Mouse (Mus musculus) G1E (cell line): ENCODE measurements around the gene Itsn1. TPM values are rescaled to one million over a fixed set of nuclear protein-coding genes. Genes with fewer than 3 reads are reported as not detected.

ENCODE experiments used
- ATAC-seq: 2 replicates; pipeline ENCODE4 v1.8.0; 2016; ENCODE audit warnings: mild to moderate bottlenecking; ENCODE audit not compliant: insufficient number of reproducible peaks, poor library complexity, low FRiP score, severe bottlenecking; ENCODE audit errors: extremely low read depth
- DNase-seq: peaks from one replicate; pipeline ENCODE4 v3.0.0; 2012; ENCODE audit warnings: low spot score
- H3K27me3 ChIP-seq: 2 replicates; pipeline ENCODE4 v1.6.1; 2012; ENCODE audit warnings: mild to moderate bottlenecking, low read length, inconsistent platforms; ENCODE audit not compliant: insufficient read depth
- H3K36me3 ChIP-seq: replicated peaks from 2 replicates; pipeline ENCODE3; 2012; ENCODE audit warnings: mild to moderate bottlenecking, inconsistent platforms
- H3K4me1 ChIP-seq: 2 replicates; pipeline ENCODE4 v1.6.1; 2012; ENCODE audit warnings: low read depth, low read length, inconsistent platforms, mixed read lengths; ENCODE audit not compliant: insufficient read depth
- H3K4me3 ChIP-seq: 2 replicates; pipeline ENCODE4 v1.5.1; 2012; ENCODE audit warnings: low read depth, mild to moderate bottlenecking, inconsistent platforms, low read length, moderate library complexity, mixed read lengths
- H3K9me3 ChIP-seq: replicated peaks from 2 replicates; pipeline ENCODE4 v1.6.1; 2012; ENCODE audit warnings: inconsistent platforms
- CTCF ChIP-seq: IDR thresholded peaks from 2 replicates; pipeline ENCODE4 v1.5.1; 2012; ENCODE audit warnings: low read depth, low read length, inconsistent platforms, mixed read lengths
- GATA1 ChIP-seq: IDR thresholded peaks from 2 replicates; pipeline ENCODE4 v1.6.1; 2012; ENCODE audit warnings: borderline replicate concordance, low read length, inconsistent platforms, mixed read lengths
- GATA2 ChIP-seq: IDR thresholded peaks from 2 replicates; pipeline ENCODE4 v1.6.1; 2012; ENCODE audit warnings: low read depth, low read length, inconsistent platforms, borderline replicate concordance
- POLR2AphosphoS5 ChIP-seq: IDR thresholded peaks from 2 replicates; pipeline ENCODE4 v1.6.1; 2012; ENCODE audit warnings: low read depth, low read length, inconsistent platforms; ENCODE audit not compliant: insufficient replicate concordance
- TAL1 ChIP-seq: conservative IDR thresholded peaks from 2 replicates; pipeline ENCODE4 v1.6.1; 2012; ENCODE audit warnings: low read depth, low read length, inconsistent platforms, mixed read lengths
- polyA plus RNA-seq: library from polyadenylated mRNA; stranded (reverse); fragments of >175 nt; gene quantifications from 2 replicates; pipeline ENCODE4 v1.2.3, GENCODE M21; 2012
- total RNA-seq, 2 experiments: library from RNA; stranded (forward) in 1 of 2; stranded (reverse) in 1 of 2; fragments of 200-1000 nt in 1 of 2; fragments of >200 nt in 1 of 2; fragmentation: Nextera tagmentation in 1 of 2; gene quantifications; 2 replicates each; pipeline ENCODE4 v1.2.3; 2014 to 2017

Gene Itsn1
- total and polyA plus RNA-seq, 3 experiments, result 19.9 to 64.8 (median 32.6) TPM

GRCm38 (mm10) chr16:91738505-91738904 lies 9.4 kb downstream of the Itsn1 start:
- peaks cover 14% of the 10 kb centered on the region for H3K27me3 ChIP-seq
- ATAC-seq, result no peak
- H3K9me3 ChIP-seq, result no peaks in the 10 kb centered on the region
- H3K36me3 ChIP-seq, result no peaks in the 10 kb centered on the region
- no peak for TF ChIP-seq TAL1
- TF ChIP-seq GATA1, result no peak
- TF ChIP-seq GATA2, result no peak
- TF ChIP-seq POLR2AphosphoS5, result no peak
- TF ChIP-seq CTCF, result no peak
- no peak overlapping the region for H3K4me3 ChIP-seq
- no peak for DNase-seq
- peaks cover 10% of the 10 kb centered on the region; the same call in 1 of the 2 replicates for H3K4me1 ChIP-seq

DNA sequence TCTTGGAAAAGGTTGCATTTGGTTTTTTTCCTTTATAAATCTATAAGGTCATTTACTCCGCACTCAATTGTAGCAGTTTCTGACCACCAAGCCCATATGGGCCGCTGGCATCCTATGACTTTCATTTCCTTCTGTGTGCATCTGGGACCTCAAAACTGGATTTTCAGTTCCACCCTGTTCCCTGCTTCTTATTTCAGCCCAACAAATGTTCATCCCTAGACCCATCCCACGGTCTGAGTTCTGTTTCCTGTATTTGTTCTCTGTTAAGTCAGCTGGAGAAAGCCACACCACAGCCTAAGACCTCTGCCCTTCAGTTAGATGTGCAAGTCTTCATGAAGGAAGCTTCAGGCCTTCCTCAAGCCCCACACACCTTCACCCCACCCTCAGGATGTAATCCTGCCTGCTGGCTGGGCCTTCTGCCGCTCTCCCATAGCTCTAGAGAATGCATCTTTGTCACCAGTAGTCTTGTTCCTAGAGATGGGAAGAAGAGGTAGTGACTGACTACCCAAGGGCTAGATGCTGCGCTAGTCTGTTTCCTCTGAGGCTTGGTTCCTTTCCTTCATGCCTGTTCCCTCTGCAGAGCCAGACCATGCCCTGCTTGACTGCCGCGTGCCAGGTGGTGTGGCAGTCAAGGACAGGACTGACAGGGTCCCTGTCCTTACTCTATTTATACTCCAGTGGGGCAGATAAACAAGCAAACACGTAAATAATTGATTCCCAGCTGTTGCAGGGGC lies 11.3 kb downstream of the Itsn1 start:
- no peaks in the 10 kb centered on the region for H3K36me3 ChIP-seq
- H3K9me3 ChIP-seq, result no peaks in the 10 kb centered on the region
- peaks cover 14% of the 10 kb centered on the region for H3K27me3 ChIP-seq
- no peak for TF ChIP-seq GATA1
- no peak for TF ChIP-seq CTCF
- TF ChIP-seq TAL1, result no peak
- no peak for TF ChIP-seq GATA2
- no peak for TF ChIP-seq POLR2AphosphoS5
- H3K4me1 ChIP-seq, result peaks cover 4% of the 10 kb centered on the region; the same call in 1 of the 2 replicates
- DNase-seq, result no peak
- H3K4me3 ChIP-seq, result no peak overlapping the region
- ATAC-seq, result no peak

DNA sequence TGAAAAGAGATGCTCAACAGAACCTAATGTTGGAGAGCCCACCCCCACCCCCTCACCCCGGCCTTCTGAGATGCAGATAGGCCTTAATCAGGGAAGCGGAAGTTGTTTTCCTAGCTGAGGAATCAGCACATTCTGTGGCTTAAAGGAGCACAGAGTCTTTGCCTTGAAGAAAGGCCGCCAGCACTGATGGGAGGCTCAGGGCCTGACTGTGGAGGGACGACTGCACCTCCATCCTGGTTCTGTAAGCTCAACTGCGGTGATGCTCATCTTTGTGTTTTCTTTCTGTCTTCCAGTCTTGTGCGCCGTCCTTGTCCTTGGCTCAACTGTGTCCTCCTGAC lies 11.8 kb downstream of the Itsn1 start:
- TF ChIP-seq POLR2AphosphoS5 (no peak), CTCF (no peak), GATA2 (no peak), TAL1 (no peak), GATA1 (no peak)
- no peak for DNase-seq
- ATAC-seq, result no peak
- Histone ChIP-seq H3K36me3 (no peaks in the 10 kb centered on the region), H3K27me3 (peaks cover 14% of the 10 kb centered on the region), H3K9me3 (no peaks in the 10 kb centered on the region), H3K4me3 (no peak overlapping the region), H3K4me1 (peaks cover 4% of the 10 kb centered on the region; the same call in 1 of the 2 replicates)

GRCm38 (mm10) chr16:91743055-91743454 lies 14.0 kb downstream of the Itsn1 start:
- ATAC-seq (no peak), DNase-seq (no peak)
- H3K36me3 ChIP-seq, result no peaks in the 10 kb centered on the region
- H3K4me1 ChIP-seq, result peaks cover 2% of the 10 kb centered on the region; the same call in 1 of the 2 replicates
- TF ChIP-seq GATA2 (no peak), TAL1 (no peak), GATA1 (no peak), POLR2AphosphoS5 (no peak), CTCF (no peak)
- H3K27me3 ChIP-seq, result peaks cover 6% of the 10 kb centered on the region; the same call in 1 of the 2 replicates
- H3K4me3 ChIP-seq, result no peak overlapping the region
- no peaks in the 10 kb centered on the region for H3K9me3 ChIP-seq

DNA sequence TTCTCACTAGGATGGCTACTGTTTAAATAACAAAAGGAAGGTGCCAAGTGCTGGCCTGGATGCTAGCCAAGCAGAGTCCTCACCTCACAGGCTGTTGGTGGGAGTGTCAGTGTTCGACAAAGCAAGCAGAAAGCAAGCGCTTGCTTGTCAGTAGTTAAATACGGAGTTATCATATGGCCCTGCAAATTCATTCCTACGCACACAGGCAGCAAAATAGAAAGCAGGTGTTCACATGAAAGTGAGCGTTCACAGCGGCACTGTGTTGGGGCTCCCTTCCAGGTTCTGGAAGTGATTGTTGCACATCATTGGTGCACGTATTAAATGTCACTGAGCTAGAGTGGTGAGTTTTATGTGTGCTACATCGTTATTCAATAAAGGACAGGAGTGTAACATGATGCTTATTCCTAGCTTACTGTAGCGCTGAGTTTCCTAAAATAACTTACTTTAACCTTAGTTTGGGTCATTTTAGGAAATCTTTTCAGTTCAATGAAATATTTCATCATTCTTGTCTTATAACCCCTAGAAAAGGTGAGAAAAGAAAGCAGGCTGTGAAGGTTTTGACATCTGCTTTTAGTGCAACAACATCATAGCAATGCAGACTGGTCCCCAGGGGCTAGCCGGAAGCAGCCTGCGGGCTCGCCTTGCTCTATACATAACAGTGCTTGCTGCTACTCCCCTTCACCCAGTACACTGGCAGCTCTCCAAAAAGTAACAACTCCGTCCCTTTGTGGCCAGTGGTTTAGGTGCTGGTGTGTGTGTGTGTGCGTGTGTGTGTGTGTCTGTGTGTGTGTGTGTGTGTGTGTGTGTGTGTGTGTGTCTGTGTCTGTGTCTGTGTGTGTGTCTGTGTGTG lies 17.2 kb downstream of the Itsn1 start:
- Histone ChIP-seq H3K36me3 (no peaks in the 10 kb centered on the region), H3K4me1 (no peaks in the 10 kb centered on the region), H3K9me3 (no peaks in the 10 kb centered on the region), H3K4me3 (no peak overlapping the region), H3K27me3 (no peaks in the 10 kb centered on the region)
- ATAC-seq, result no peak
- TF ChIP-seq POLR2AphosphoS5 (no peak), GATA1 (no peak), GATA2 (no peak), CTCF (no peak), TAL1 (no peak)
- DNase-seq, result no peak

DNA sequence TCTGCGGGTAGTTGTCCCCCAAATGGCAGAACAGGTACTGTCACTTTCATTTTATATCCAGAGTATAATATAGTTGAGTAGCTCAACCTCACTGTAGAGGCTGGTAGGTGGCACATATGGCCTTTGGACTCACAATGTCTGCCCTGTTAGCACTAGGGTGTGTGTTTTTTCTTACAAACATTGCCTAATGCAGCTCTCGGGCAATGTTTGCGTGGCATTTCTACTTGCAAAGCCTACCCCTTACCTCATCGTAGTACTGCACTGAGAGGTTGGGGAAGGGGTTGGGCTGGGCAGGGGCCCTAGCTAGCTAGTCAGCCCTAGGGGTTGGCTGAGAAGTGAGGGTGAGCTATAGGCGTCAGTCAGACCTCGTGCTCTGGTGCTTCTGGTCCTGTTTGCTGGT lies 18.5 kb downstream of the Itsn1 start:
- H3K27me3 ChIP-seq, result no peaks in the 10 kb centered on the region
- H3K36me3 ChIP-seq, result peaks cover 2% of the 10 kb centered on the region
- TF ChIP-seq TAL1 (no peak), CTCF (no peak), GATA2 (no peak), GATA1 (no peak), POLR2AphosphoS5 (no peak)
- DNase-seq, result no peak
- no peaks in the 10 kb centered on the region for H3K4me1 ChIP-seq
- H3K4me3 ChIP-seq, result no peak overlapping the region
- H3K9me3 ChIP-seq, result no peaks in the 10 kb centered on the region
- ATAC-seq, result no peak
